Mouse (Mus musculus) c-Kit-negative CD71-positive TER-119-positive erythroid progenitor cells, embryonic 14.5 days (primary cell): ENCODE measurements around the gene Rcor2.

Experiments
- DNase-seq: peaks from one replicate; pipeline ENCODE4 v3.0.0-alpha.2; 2013; ENCODE audit warnings: low read depth, low spot score

The Rcor2 gene

DNA sequence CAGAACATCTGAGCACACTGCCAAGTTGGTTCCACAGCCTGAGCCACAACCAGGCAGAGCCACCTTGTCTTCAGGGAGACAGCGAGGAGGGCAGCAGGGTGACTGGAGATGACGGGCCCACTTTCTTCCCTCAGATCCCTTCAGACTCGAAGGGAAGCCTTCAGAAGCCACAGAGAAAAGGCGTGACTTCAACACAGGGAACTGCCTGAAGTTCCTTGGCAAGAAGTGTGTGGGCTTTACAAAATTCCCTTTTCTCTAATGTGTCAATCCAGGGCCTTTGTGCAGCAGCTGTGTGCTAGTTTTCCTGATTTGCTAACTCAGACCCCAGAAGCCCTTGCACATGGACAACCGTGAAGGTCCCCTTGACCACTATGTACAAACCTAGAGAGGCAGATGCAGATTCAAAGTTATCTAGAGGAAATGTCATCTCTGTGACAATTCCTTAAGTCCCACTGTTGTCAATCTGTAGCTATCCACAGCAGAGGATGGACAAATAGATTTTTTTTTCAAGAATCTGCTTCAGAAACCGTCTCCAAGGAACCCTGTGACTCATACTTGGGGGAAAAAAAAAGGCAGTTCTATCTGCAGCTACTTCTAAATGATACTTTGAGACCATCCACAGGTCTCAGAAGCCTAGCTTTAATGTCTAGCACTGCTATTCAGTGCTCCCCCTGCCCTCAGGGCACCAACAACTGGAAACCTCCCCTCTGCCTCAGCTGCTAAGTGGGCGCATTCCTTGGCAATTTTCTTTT, 25.0 kb downstream of the Rcor2 start:
- no peak for DNase-seq

DNA sequence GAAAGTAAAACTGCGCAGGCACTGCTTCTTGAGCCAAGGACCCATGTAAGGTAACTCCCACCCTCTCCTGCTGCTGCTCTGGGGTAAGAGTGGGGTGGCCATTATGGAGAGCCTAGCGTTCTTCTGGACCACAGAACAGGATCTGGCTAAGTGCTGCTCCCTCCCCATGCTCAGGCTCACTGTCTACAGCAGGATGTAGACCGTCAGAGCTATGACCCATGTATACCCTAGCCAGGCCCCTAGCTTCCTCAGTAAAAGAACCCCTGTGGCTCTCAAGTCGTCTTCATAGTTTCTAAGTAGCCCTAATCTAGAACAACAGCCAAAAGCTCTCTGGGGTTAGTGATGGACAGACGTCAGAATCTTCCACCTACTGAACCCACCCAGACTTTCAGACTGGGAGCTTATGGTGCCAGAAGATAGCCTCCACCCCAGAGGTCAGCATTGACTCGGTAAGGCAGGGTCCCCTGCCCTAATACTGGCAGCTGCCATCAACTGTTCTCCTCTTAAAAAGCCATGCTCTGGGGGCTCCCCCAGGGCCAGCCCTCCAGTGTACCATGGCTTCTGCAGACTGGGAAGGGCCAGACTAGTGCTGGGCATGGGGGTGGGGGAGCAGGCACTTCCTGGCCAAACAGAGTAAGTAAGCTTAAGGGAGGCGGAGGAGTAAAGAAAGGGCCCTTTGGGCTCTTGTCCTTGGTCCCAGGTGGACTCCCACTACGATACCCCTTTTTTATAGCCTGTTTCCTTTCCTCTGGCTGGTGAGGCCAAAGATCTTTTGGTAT, 27.2 kb downstream of the Rcor2 start:
- DNase-seq: no peak

DNA sequence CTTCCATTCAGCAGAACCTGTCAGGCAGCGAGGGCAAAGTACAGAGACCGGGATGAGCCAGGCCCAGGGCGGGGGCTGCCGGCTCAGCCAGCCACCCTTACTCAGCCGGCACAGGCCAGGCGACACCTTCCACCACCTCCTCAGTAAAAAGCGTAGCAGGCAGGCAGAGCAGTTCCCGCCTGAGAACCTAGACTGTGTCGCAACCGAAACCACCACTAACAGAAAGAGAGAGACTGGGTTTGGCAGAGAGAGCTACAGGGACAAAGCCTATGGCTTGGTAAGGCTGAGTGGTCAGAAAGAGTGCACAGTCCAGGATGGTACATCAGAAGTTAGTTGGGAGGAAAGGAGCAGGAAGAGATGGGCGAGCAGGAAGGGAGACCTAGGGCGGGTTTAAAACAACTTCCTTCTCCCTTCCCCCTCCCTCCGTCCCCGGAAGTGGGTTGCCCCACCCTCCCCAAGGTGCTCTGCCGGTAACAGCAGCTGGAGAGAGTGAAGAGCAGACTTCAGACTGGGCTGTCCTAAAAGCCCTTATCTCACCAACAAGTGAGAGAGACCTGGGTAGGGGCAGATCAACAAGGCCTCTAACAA, 28.0 kb downstream of the Rcor2 start:
- DNase-seq: peak; percentile 41

DNA sequence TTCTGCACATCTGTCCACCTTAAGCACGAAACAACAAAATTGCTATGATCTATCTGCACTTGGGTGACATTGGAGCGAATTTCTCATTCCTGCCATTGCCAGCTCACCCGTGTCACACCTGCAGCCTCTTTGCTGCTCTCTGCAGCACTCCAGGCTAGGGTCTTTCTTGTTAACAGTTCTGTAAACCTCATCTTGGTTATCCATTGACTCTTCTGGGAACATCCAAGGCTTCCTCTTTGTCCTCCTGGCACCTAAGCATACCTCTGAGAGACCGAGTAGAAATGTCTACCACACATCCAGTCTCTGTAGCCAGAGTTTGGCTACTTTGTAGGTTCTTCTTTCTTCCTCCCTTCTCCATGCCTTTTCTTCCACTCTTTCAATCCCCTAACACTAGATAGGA, 28.8 kb downstream of the Rcor2 start:
- no peak for DNase-seq

DNA sequence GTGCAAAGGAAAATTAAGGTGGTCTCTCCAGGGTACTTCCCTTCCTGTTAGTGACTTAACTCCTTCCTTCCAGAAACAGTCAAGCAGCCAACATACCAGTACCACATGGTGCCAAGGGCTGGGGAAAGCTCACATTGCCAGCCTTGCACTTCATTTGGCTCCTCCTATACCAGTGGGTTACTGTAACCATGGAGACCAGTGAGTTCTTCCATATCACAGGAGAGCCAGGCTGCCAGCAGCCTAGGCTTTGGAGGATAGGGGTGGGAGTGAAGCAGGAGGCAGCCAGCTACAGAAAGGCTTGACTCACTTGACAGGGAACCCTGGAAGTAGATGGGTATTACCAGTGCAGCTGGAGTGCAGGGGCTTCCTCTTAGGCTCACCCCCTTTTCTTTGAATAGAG, 31.9 kb downstream of the Rcor2 start:
- no peak for DNase-seq

DNA sequence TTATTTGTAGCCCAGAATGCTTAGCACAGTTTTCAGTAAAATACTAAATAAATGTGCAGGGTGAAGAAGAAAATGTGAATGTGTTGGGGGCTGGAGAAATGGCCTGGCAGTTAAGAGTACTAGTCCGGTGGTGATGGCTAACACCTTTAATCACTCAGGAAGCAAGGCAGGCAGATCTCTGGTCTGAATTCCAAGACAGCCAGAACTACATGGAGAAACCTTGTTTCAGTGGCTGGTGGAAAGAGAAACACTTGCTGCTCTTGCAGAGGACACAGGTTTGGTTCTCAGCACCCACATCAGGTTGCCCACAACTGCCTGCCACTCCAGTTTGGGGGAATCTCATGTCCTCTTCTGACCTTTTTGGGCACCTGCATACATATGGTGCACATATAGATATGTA, 33.0 kb downstream of the Rcor2 start:
- no peak for DNase-seq

DNA sequence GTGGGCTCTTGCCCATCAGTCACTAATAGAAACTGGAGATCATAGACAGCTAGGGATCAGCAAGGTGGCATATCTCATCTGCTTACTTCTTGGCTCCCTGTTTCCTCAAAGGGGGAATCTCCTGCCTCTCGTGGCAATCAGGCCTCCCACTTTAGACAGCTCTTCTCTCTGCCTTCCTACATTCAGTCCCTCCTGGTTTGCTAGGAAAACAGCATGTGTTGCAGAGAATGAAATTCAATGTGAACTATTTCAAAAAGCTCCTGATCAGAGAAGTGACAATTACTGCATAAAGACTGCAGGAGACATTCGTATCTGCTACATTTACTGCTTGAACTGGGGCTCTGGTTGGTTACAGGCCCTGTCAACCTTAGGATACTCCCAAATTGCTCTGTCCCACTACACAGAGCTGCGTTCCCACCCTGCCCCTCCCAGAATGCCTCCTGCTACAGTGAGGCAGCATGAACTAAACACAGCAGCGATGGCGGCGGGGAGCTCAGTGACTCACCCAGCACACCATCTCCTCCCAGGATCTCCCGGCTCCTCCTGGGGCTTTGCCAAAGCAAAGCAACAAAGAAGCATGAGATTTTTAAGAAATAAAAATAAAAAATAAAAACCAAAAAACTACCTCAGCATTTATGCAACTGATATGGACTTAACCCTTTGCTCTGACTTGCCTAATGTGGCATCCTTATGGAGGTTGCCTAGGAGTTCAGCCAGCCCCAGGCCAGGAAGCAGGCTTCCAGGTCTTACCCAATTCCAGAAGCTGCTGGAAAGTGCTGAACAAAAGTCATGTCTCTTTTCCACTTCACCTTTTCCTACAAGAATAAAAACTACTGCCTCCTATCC, 34.7 kb downstream of the Rcor2 start:
- DNase-seq: no peak

DNA sequence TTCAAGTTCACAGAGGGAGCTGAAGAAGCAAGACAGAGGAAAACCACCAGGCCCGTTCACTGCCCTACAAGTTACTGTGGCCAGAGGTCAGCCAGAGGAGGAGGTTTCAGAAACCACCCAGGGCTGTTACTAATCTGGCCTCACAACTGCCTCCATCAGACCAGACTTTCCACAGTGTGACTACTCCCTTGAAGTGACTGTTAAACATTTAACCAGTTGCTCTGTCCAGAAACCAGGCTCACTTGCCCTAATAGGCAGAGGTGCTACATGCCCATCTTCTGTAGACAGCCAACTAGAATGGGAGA, 35.3 kb downstream of the Rcor2 start:
- DNase-seq: no peak

DNA sequence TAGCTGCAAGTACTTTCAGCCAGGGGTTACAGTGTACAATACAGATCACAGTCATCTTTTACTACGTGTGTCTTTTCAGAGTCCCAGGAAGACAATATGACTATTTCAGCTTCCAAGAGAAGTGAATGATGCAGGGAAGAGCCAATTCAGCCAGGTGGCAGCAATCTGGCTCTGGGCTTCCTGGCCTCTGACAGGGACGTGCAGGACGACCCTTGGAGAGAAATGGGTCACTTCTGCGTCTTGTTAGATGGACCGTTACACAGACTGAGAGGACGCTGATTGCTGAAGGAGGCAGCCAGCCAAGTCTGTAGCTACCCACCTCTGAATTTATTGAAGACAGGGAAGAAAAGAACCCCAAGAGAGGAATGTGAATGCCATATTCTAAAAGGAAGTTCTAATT, 36.7 kb downstream of the Rcor2 start:
- DNase-seq: no peak

DNA sequence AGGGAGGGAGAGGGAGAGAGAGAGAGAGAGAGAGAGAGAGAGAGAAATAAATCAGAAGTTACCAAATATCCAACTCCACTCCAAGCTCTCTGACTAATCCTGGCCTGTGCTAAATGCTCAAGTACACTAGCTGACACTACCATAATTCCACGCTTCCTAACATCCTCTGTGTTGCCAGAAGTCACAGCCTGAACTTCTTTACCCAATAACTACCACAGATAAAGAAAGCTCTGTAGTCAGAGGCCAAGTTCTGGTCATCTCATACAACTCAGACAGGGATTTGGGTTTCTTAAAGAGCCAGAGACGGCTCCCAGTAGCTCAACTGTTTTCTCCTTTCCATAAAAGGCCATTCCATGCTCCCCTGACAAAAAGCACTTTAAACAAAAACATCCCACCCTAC, 37.7 kb downstream of the Rcor2 start:
- DNase-seq: no peak

DNA sequence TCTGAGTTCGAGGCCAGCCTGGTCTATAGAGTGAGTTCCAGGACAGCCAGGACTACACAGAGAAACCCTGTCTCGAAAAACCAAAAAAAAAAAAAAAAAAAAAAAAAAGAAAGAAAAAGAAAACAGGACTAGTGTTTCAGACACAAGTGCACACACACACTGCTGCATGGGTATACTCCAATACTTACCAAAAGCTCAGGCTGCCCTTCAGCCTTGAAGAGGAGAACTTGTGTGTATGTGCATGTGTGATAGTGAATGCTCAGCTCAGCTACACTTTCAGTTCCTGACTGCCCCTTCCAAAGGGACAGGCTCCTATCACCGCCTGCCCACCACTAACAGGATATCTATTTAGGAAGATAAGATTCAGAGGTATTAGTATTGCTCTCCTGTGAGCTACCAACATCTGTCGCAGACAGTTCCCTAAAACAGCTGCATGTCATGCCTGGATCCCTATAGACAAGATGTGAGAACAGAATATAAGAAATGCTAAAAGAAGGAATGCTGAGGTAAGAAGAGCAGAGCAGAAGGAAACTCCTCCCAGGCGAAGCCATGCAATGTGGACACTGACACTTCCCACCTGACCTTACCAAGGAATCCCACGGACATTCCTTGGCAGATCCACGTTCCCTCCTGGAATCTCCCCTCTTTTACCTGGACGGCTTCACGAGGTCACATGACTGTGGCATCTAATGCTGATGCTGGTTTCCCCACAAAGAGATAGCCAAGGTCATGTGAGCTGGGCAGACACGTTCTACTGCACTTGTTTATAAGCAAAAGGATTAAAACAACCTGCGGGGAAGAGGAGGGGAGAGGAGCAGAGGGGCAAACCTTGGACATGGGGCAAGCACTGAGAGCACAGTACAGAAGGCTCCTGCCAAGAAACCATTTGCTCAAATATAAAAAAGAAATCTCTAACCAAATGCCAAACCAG, 38.5 kb downstream of the Rcor2 start:
- no peak for DNase-seq

DNA sequence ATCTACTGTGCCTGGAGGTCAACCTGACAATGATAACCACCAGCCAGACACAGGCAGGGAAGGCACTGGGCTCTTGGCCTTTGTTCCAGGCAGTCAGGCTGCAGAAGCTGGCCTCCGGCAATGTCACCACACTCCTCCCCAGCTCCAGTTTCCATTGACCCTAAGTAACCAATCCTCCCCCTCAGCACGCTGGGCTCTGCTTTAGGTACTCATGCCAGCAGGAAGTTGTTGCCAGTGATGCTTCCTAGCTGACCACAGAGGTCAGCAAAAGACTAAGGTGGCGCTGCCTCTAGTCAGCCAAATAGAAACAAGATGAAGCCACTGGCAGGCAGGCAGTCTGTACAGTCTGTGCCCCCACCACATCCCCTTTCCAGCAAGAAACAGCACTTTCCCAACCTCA, 39.8 kb downstream of the Rcor2 start:
- DNase-seq: no peak

DNA sequence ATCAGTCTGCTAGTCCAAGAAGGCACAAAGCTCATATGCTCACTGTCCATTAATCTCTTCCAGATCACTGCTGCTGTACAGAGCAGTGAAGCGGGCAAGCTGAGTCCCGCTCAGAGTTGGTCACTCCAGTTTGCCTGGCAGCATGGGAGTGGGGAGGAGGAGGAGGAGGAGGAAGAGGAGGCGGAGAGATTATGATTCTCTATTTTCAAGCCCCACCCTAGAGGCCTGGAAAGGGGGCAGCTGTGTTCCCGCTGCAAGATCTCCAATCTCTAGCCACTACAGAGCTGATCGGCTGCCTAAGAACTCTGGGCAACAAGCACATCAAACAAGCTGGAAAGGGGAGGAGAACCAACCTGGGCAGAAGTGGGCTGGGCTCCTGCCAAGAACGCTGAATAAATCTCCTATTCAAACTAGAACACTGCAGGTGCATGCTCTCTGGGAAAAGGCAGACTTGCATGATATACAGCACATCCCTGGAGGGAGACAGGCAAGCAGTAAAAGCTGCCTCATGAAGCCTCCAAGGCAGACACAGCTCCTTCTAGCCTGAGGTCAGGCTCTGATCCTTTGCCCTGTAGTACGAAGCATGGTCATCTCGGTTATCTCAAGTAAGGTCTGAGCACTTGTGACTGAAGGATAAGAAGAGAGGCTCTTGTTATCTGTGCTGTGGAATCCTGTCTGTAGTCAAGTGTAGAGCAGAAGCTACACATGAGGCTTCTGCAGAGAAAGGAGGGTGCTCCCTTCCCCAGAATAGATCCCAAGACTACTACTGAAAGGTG, 41.1 kb downstream of the Rcor2 start:
- no peak for DNase-seq

DNA sequence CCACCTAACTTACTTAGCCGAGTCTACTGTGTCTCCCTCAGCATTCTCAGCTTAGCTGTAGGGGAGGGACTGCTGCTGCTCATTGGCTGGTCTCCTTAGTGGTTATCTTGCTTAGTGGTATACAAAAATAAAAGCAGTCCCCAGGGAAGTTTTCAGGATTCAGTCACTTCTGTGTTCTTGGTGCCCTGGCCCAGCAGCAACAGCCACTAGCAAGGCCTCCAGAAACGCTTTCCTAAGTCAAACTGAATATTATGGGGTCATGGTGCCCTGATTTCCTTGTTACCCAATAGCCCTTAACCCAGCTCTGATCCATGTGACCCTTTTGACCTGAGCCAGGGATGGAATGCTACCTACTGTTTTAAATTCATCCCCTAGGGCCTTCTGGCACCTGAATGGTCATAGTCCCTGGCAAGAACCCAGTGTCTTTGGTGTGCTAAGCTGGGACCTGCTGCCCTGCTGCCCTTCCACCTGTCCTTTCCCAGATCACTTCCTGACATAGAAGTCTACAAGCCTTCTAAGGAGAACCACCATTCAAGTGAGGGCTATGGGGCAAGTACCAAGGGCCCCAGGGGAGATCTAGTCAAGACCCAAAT, 42.7 kb downstream of the Rcor2 start:
- DNase-seq: no peak

DNA sequence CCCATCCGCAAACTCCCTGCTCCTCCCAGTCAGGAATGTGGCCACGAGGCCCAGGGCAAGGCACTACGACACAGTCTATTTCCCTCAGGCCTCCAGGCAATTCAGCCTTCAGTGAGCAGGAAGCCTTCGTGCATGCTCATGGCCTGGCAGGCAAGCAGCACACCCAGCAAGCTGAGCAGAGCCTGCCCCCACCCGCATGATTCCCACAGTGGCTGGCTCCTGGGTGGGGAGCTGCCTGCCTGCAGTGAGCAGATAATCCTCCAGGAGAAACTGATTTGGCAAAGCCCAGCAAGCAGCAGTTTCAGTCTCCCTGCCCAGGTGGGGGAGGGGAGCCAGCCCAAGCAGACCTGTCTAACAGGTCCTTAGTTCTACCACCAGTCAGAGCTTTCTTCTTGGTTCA, 43.6 kb downstream of the Rcor2 start:
- peak; percentile 44 for DNase-seq

DNA sequence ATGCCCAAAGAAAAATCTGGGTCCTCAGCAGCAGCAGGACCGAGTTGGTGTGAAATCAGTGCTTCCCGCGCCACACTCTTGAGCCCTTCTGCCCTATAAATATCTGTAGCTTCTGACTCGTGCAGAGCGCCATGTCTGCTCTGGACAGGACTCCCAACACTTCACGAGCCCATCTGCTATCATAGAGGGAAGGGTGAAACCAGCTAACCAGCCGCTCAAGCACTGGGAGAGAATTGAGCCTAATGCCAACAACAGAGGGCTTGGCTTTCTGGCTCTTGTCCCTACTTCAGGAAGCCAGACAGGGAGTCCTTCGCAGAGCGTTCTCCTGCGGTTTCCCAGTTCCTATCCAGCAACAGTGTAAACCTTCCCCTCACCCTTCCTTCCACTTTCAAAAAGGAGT, 44.2 kb downstream of the Rcor2 start:
- no peak for DNase-seq

DNA sequence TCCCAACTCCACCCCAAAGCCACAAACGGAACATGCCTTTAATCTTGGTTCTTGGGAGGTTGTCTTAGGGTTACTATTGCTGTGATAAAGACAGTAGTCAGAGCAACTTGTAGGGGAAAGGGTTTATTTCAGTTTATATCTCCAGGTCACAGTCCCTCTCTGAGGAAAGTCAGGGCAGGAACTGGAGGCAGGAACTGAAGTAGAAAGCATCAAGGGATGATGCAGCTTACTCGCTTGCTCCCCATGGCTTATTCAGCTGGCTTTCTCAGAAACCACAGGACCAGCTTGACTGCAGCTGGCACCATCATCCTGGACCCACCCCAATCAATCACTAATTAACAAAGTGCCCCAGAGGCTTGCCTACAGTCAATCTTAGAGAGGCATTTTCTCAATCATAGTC, 46.5 kb downstream of the Rcor2 start:
- DNase-seq: no peak

DNA sequence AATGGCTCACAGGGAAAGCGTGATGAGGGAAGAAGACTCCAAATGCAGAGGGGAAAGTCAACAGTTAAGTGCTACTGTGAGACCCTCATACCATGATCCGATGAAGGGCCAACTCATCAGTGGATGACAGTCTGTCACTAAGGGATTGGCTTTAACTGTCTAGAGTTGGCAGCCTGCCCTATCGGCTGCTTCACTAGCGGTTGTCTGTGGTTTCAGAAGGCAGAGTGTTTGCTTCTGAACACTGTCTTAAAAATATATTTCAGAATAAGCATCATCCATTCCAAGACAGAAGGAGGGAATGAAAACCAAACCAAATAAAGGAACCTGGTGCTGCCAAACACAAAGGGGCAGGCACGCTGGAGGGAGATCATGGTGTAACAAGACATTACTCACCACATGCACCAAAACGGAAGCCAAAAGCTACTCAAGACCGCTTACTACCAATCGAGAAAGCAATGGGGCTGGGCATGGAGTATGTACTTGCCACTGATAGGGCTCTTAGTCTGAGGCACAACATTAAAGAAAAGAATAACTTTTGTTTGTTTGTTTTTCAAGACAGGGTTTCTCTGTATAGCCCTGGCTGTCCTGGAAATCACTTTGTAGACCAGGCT, 48.0 kb downstream of the Rcor2 start:
- no peak for DNase-seq

DNA sequence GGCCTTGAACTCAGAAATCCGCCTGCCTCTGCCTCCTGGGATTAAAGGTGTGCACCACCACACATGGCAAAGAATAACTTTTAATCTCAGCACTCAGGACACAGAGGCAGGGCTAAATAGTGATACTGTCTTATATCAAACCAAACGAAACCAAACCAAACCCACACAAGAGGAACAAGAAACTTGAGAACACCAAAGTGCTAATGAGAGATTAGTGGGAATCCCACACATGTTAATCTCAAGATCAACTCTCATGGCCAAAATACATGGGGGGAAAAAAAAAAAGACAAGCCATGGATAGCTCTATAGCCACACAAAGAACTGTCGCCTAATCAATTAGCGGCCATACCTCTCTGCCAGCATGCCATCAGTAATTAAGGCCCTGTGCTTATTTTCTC, 48.5 kb downstream of the Rcor2 start:
- no peak for DNase-seq

DNA sequence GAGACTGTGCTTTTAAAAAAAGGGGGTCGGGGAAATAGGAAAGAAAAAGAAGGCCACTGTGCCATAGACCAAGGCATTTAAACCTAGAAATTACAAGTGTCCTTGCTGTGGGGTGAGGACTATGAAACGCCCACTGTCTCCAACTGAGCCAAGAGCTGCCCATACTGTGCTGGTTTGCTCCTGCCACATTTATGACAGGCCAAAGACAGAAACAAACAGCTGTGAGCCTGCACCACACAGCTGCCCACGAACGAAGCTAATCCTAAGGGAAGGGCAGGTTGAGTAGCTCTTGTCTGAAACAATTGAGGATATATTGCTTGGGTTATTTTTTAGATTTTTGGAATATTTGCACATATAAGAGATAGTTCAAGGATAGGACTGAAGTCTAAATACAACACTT, 49.7 kb downstream of the Rcor2 start:
- DNase-seq: no peak
